Mouse (Mus musculus) c-Kit-positive CD71-positive TER-119-positive erythroid progenitor cells, embryonic 14.5 days (primary cell): ENCODE results near the gene Hjurp.
"Not testable (repeated sequence)": the region's sequence is repeated elsewhere in the genome, so short reads cannot be mapped to it uniquely, and the experiment has no call there.

Source experiments
- DNase-seq: peaks from one replicate; pipeline ENCODE4 v3.0.0-alpha.2; 2013; ENCODE audit warnings: low spot score

The Hjurp gene

DNA sequence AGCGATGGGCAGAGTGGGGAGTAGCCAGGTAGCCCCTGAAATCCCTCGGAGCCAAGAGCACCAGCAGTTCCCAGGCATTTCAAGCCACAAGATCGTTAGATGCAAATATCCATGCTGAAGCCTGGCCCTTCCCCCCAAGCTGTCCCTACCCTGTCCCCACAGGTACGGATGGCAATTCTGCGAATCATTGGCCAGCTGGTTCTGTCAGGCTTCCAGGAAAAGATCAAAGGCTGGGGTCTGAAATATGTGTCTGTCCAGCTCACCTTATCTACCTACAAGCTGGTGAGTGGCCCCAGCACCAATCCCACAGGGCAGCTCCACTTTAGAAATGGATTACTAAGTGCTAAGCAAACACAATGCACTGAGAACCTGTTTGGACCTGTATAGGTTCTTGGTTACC is 40.1 kb downstream of the Hjurp start:
- no peak for DNase-seq

GRCm38 (mm10) chr1:88235894-88236415 is 41.5 kb downstream of the Hjurp start:
- no peak for DNase-seq

DNA sequence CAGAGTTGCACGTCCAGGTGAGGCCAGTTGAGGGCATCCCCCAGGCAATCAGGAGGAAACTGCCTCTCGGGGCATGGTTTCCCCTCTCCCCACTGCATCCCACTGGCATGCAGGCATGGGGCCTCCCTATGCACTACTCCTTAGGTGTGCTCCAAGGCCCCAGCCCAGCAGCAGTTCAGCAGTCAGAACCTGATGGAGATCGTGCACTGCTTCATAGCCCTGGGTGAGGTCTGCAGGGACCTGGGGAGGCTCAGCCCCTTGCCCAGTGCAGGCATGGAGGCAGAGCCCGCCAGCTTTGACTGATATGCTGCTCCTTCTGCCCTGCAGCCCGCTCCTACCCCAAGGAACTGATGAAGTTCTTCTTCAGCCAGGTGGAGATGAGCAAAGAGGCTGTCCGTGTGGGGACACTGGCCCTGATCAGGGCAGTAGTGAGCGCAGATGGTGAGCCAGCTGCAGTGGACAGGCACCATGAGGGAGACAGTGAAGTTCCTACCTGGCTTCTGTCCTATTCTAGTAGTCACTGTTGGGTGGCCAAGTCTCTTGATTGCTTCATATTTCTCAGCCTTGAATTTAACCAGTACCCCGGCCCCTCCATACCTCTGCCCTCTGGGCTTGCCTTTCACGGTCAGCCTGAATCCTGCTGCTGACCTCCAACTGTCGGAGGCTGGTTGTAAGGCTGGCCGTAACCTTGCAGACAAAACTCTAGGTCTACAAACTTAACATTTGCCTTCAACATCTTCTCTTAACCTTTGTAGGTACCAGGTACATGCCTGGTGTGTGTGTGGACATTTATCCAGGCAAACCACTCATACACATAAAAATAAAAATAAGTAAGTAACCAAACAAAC is 42.2 kb downstream of the Hjurp start:
- DNase-seq = no peak

GRCm38 (mm10) chr1:88234646-88235045 is 42.8 kb downstream of the Hjurp start:
- no peak for DNase-seq

DNA sequence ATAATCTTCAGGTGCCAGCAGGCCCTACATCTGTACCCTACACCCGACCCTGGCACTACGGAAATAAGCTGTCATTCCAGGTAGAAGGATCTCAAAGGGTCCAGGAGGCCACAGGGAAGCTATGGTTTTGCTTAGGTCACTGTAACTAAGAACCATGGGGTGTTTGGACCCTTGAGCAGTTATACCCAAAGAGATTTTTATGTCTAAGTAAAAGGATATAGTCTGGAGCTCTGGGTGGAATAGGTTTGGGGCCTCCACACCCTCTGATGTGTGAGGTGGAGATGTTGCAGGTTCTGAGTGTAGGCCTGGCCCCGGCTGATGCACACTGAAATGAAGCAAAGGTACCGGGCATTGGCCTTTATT is 43.2 kb downstream of the Hjurp start:
- DNase-seq = no peak

GRCm38 (mm10) chr1:88233421-88234247 is 43.8 kb downstream of the Hjurp start:
- DNase-seq = no peak

GRCm38 (mm10) chr1:88232664-88233380 is 44.6 kb downstream of the Hjurp start:
- no peak for DNase-seq

DNA sequence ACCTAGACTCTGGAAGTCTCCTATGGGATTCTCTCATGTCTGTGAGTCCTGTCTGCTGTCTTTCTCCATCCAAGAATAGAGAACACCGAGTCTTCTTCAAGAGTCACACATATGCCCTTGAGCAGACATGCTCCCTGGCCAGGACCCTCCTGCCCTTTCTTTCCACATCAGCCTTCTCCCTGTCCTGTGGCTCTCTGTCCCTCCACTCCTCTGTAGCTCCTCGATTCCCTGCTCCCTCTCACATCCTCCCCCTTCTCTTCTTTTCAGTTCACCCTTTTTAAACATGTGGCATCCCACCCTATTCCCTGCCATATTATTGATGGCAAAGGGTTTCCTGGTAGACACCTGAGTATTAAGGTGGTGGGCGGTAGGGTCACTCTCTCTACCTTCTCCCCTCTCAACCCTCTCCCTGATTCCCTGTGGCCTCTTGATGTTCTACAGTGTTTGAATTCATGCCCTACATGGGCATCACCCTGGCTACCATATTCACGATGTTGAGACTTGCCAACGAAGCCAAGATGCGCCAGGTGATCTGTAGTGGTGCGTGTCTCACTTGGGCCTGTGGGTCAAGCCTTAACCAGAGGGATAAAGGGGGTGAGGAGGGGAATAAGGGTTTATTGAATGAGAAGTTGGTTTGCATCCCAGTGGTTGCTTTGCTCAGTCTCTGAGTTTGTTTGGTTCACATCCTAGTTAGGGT is 45.5 kb downstream of the Hjurp start:
- no peak for DNase-seq

- no peak for DNase-seq
These were observed 46.2 kb downstream of the Hjurp start for GRCm38 (mm10) chr1:88230981-88231802.

GRCm38 (mm10) chr1:88230421-88230820 is 47.0 kb downstream of the Hjurp start:
- DNase-seq = no peak

DNA sequence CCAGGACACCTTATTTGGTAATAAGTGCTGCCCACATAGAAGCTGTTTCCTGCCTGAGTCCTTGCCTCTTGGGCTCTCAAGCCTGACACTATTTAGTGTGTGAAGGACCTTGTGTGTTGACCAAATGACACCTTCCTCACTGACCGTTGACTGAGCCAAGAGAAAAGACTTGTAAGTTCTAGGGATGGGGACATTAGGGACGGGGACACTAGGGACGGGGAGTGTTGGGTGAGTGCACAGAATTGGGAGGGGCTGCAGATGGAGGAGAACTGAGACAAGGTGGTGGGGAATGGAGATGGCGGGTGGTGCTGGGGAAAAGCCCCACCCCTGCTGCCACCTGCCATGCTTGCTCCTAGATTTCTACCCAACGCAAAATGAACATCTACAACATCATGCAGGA is 47.4 kb downstream of the Hjurp start:
- DNase-seq = no peak

DNA sequence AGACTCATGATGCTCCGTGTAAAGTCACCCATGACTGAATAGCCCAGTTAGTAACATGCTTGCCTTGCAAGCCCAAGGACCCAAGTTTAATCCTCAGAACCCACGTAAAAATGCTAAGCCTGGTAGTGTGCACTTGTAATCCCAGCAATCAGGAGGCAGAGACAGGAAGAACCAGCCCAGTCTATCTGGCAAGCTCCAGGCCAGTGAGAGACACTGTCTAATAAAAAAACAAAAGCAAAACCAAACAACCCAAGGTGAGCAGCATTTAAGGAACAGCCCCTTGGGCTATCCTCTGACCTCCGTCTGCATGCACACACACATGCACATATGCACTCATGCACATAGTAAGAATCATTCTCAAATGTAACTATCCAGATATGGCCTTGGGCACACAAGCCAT is 47.9 kb downstream of the Hjurp start:
- no peak for DNase-seq

GRCm38 (mm10) chr1:88228121-88228520 is 49.3 kb downstream of the Hjurp start:
- no peak for DNase-seq

- DNase-seq = no peak
These were observed 50.0 kb downstream of the Hjurp start for GRCm38 (mm10) chr1:88227482-88227881.

- no peak for DNase-seq
These were observed 50.6 kb downstream of the Hjurp start, which contains the start of gene Mroh2a for GRCm38 (mm10) chr1:88226670-88227379. Gene Mroh2a (plus strand): TSS chr1:88226986.

GRCm38 (mm10) chr1:88225741-88226140 is 51.7 kb downstream of the Hjurp start:
- no peak for DNase-seq

DNA sequence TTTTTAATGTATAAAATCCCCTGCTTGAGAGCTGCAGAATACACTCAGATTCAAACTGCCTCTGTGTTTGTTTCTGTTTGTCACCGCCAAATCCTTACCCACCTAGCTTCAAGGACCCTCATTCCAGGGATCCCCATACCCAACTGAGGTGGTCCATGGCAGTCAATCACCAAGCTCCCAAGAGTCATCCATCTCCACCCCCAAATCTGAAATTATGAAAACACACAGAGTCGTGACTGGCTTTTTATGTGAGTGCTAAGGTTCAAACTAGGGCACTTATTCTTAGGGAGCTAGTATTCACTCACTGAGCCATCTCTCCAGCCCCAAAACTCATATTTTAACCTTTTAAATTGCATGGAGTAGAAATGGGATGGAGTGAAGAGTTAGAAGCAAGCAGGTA is 52.1 kb downstream of the Hjurp start:
- DNase-seq = not testable (repeated sequence)

DNA sequence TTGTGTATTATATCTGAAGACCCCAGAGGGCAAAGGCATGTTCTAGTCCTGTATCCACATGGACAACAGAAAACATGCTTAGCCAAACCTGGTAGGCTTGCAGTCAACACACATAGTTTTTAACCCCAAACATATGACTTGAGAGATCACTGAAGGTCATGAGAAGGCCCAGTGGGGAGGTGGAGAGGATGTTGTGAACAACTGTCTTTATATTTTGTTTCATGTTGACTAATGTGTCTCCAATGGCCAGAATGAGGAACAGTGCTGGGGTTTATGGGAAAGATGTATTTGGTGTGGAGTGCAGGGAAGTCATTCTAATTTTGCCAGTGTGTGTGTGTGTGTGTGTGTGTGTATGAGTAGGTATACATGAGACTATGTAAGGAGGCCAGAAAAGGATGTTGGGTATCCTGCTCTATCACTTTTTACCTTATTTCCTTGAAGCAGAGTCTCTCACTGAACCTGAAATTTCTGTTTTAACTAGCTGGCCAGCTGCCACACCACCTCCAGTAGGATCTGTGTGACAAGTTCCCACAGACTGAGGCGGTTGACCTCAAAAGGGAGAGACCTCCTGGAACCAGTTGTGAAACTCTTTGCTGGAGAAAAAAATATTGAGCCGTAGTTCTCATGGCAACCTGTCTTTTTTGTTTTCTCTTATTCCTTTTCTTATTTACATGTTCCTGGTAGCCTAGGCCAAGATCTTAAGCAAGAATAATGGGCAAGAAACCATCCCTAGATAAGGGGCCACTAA is 53.2 kb downstream of the Hjurp start:
- no peak for DNase-seq

GRCm38 (mm10) chr1:88223591-88223990 is 53.8 kb downstream of the Hjurp start:
- no peak for DNase-seq
